Mouse (Mus musculus) urinary bladder, postnatal 10 days (tissue): ENCODE measurements around the gene Cdk5rap1.
"Not testable (repeated sequence)": the region's sequence is repeated elsewhere in the genome, so short reads cannot be mapped to it uniquely, and the experiment has no call there.

Experiments
- DNase-seq: peaks from one replicate; pipeline ENCODE4 v3.0.0; 2022; ENCODE audit warnings: low spot score

Gene Cdk5rap1

DNA sequence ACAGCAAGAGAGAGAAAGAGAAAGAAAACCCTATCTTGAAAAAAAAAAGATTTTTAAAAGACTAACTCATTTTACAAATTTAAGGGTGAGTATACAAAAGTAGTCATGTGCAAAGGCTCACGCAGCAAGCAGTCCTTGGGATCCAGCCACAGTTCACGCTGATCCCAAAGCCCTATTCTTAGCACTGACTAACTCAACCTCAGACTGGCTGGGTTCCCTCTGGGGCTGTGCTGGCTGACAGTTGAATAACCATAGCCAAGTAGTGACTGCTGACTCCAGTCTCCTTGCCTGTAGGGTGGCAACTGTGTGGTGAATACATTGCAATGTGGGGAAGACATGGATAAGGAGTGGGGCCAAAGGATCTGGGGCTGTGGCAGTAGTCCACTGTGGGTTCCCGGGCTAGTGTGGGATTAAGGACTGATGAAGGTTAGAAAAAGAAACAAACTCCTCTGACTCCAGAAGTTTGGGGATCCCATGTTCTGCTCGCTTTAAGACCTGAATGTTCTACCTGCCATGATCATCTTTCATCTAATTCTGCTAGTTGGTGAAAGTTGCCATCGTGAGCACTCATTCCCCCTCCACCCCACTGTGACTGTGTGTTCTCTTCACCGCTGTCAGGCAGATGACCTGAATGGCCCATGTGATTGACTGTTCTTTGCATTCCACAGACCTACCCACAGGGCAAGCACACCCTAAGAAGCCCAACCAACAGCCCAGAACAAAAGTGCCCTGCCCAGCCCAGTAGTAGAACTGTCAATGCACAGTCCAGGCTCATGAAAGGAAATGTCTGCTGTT, 2.2 kb upstream of the Cdk5rap1 start:
- DNase-seq = no peak

DNA sequence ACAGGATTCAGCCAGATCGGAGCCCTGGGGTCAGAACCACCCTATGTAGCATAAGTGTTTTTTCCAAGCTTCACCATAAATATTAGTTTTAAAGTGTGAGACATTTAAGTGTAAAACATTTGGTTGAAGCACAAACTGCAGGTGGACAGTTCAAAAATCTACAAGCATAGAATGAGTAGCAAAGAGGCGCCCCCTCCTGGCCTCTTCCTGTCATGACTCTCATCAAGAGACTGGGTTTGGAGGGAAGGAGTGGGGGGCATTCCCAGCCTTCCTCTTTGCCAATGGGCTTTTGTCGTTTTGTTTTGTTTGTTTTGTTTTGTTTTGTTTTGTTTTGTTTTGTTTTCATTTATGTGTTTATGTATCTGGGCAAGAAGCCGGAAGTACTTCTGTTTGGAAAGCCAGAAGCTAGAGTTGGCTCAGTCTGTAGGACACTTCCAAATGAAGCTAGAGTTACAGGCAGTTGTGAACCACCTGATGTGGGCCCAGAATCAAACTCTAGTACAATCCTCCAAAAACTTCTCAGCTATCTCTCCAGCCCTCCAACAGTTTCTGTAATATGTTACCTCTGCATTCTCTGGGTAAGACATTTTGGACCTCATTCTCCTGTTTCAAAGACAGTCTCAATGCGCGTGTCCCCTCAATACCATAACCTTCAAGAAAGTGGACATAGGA, 1.3 kb upstream of the Cdk5rap1 start:
- DNase-seq = no peak

GRCm38 (mm10) chr2:154372151-154372829, 520 bp downstream of the Cdk5rap1 start:
- DNase-seq = peak; percentile 45

GRCm38 (mm10) chr2:154367510-154367909, 5.3 kb downstream of the Cdk5rap1 start:
- DNase-seq = no peak

GRCm38 (mm10) chr2:154354000-154354425, 18.8 kb downstream of the Cdk5rap1 start:
- not testable (repeated sequence) for DNase-seq

DNA sequence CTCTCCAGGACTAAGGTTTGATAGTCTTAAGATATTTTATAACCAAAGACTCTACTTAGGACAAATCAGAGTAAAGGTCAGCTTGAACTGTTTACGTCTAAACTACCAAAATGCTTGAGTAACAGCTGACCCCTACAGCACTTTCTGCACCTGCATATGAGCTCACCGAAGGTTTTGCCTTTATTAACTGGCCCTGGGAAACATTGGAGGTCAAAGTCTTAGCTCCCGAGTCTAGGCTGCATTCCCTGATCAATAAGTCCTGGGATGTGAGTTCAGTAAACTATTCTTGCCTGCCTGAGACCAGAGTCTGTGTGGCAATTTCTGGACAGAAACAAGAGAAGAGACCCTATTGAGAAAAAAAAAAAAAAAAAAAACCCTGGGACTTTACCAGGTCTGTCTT, 24.7 kb downstream of the Cdk5rap1 start:
- no peak for DNase-seq

GRCm38 (mm10) chr2:154339356-154339755, 33.5 kb downstream of the Cdk5rap1 start:
- DNase-seq = no peak

GRCm38 (mm10) chr2:154338161-154338560, 34.6 kb downstream of the Cdk5rap1 start:
- no peak for DNase-seq

- no peak for DNase-seq
Measured at GRCm38 (mm10) chr2:154335572-154335971, 37.2 kb downstream of the Cdk5rap1 start.

- no peak for DNase-seq
Measured at GRCm38 (mm10) chr2:154326852-154327251, 46.0 kb downstream of the Cdk5rap1 start.

GRCm38 (mm10) chr2:154313771-154314170, 59.0 kb downstream of the Cdk5rap1 start:
- not testable (repeated sequence) for DNase-seq

DNA sequence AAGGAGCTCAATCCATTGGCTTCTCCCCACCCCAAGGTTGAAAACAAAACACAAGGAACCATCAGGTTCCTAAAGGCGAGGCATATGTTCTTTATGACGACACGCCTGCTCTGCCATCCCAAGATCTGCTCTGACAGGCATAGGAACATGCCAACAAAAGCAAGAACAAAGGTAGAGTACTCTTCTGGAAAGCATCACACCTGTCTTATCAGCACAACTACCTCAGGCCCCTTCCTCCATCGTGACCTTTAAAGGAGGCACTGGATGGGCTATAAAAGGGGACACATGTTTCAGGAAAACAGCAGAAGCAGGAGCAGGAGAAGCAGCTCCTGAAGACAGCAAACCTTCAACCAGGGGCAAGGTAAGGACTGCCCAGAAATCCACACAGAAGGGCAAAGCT, 65.9 kb downstream of the Cdk5rap1 start, which contains the start of gene Bpifb9b:
TSS of gene Bpifb9b (plus strand) at position 301 of the 400 bp plus-strand sequence.
- not testable (repeated sequence) for DNase-seq

- not testable (repeated sequence) for DNase-seq
Measured at GRCm38 (mm10) chr2:154304604-154305003, 68.2 kb downstream of the Cdk5rap1 start.

DNA sequence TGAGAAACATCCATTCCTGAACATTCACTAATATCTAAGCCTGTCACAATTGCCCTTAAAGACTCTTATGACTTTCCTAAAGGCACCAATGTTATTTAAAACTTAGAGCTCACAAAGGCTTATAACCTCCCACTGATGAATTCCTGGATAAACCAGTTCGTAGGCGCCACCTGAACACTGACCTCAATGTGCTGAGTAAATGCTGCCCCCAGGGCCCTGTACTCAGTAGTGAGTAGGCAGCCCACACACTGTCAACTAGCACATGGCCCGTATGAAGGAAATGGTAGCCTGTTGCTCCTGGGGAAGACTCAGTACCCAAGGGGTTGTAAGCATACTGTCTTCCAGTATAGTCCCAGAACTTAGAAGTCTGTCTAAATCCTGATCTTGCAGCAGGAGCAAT, 71.0 kb downstream of the Cdk5rap1 start:
- DNase-seq = no peak

GRCm38 (mm10) chr2:154300496-154300895, 72.3 kb downstream of the Cdk5rap1 start:
- DNase-seq = no peak

DNA sequence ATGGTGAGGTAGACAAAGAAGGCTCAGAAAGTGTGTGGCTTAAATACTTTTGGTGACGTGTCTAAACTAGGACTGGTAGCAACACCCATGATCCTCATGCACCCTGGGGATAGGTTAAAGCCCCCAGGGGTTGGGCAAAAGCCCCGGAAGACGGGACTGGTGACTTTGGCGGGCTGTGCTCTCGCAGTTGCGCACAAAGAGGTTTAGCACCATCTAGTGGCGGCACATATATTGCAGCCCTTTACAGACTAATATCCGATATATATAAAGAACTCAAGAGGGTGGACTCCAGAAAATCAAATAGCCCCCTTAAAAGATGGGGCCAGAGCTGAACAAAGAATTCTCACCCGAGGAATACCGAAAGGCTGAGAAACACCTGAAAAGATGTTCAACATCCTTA, 78.1 kb downstream of the Cdk5rap1 start:
- DNase-seq = not testable (repeated sequence)

GRCm38 (mm10) chr2:154292833-154293232, 80.0 kb downstream of the Cdk5rap1 start:
- DNase-seq = no peak

GRCm38 (mm10) chr2:154291866-154292265, 80.9 kb downstream of the Cdk5rap1 start:
- DNase-seq = not testable (repeated sequence)
